Mouse (Mus musculus): ENCODE data around the gene Amigo1. TPM values are rescaled to one million over a fixed set of nuclear protein-coding genes. Genes with fewer than 3 reads are reported as not detected.
A peak's percentile ranks its signal among the peaks of the same experiment; 100 is the strongest.

Amigo1 gene
- polyA plus RNA-seq, 2 experiments, result 0.45 to 0.56 TPM

DNA sequence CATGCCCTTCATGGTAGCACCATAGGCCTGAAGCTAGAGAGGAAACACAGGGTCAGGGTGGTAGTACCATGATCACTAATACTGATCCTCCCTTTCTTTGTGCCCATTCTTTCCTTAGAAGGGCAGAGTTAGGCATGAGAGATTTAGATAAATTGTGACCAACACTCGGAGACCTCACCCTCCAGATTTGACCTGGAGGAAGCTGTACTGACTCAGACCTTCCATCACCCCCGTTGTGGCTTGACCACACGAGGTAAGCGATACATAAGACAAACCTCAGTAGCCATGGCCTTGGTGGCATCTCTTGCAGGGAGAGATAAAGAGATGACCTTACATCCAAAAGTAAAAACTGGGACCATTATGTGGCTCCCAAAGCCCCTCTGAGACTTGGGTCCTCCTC, 9.2 kb downstream of the Amigo1 start:
- no peak for TF ChIP-seq CTCF (IDR thresholded peaks at IDR 0.05; ENCODE audit: low read depth)
- TF ChIP-seq EP300 (IDR thresholded peaks at IDR 0.05; ENCODE audit: low read depth), result no peak
- Histone ChIP-seq H3K4me1 (replicated peaks; ENCODE audit: control insufficient read depth in 2 of 2, insufficient read depth in 2 of 2, low read length in 1 of 2) (peaks cover 6 to 15% of the 10 kb centered on the region in 2 experiments), H3K4me3 (ENCODE audit: insufficient read depth in 1 of 2, low read depth in 2 of 2, low read length in 2 of 2) (no peak overlapping the region), H3K4me2 (ENCODE audit: low read depth) (no peak overlapping the region), H3K27me3 (ENCODE audit: control insufficient read depth, insufficient read depth, low read length) (no peaks in the 10 kb centered on the region), H3K27ac (no peak overlapping the region), H3K36me3 (replicated peaks; ENCODE audit: control insufficient read depth, insufficient read depth, low read depth) (no peaks in the 10 kb centered on the region), H3K9ac (replicated peaks) (no peak overlapping the region), H3K9me3 (ENCODE audit: control insufficient read depth, low read length) (no peaks in the 10 kb centered on the region)
- no peak for DNase-seq (ENCODE audit: low read depth in 3 of 3, low spot score in 3 of 3)
- WGBS (ENCODE audit: insufficient replicate concordance), result 59% methylated on average over 4 of the region's 4 CpGs
- no peak for ATAC-seq (ENCODE audit: insufficient read depth)

DNA sequence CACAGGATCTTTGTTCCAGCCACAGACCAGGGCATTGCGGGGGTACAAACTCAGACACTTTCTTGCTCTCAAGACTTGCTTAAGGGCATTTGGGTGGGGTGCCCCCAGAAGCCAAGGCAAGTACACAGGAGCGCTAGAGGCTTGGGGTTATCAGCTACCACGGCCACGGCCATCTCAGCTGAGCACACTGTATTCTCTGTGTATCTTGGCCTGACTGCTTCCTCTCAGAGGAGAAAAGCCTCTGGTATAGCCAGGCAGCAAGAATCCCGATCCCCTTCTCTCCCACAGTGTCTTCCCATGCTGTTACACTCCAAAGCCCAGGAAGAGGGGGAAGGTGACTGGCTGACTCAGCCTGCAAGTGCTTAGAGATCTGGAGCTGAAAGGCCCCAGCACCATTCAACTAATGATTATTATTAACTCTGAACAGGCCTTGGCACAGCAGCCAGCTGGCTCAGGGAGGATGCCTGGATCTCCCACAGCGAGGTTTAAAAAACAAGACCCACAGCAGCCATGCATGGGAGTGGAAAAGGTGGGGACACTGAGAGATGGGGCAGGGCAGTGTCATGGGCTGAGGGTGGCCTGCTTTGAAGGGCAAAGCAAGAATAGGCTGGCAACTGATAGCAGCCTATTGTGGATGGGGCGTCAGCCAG, 9.9 kb downstream of the Amigo1 start:
- H3K27ac ChIP-seq, result no peak overlapping the region
- TF ChIP-seq CTCF (IDR thresholded peaks at IDR 0.05; ENCODE audit: low read depth), result no peak
- no peak for TF ChIP-seq EP300 (IDR thresholded peaks at IDR 0.05; ENCODE audit: low read depth)
- peaks cover 8 to 16% of the 10 kb centered on the region in 2 experiments for H3K4me1 ChIP-seq (replicated peaks; ENCODE audit: control insufficient read depth in 2 of 2, insufficient read depth in 2 of 2, low read length in 1 of 2)
- 41% methylated on average over 7 of the region's 7 CpGs for WGBS (ENCODE audit: insufficient replicate concordance)
- H3K27me3 ChIP-seq (ENCODE audit: control insufficient read depth, insufficient read depth, low read length), result no peaks in the 10 kb centered on the region
- ATAC-seq (ENCODE audit: insufficient read depth), result no peak
- no peak overlapping the region for H3K4me2 ChIP-seq (ENCODE audit: low read depth)
- H3K9ac ChIP-seq (replicated peaks), result no peak overlapping the region
- H3K9me3 ChIP-seq (ENCODE audit: control insufficient read depth, low read length), result no peaks in the 10 kb centered on the region
- no peak overlapping the region for H3K4me3 ChIP-seq (ENCODE audit: insufficient read depth in 1 of 2, low read depth in 2 of 2, low read length in 2 of 2)
- no peaks in the 10 kb centered on the region for H3K36me3 ChIP-seq (replicated peaks; ENCODE audit: control insufficient read depth, insufficient read depth, low read depth)
- DNase-seq (ENCODE audit: low read depth in 3 of 3, low spot score in 3 of 3), result no peak

DNA sequence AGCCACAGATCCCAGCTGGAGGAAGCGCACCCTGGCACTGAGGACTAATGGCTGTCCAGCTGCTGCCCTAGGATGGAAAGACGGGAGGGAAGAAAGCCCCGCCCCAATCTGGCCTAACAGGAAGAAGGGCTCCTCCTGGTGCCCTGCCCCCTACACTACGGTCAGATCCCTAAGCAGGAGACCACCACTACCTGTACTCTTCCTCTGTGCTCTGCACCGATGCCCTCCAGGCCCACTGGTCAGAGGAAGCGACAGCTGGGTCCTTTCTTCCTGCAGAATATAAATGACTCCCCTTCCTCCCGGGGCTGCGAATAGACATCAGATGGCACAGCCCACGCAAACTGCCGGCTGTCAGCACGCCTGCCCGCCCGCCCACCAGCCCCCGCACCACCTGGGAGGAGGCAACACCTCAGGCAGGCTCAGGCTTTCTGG, 10.9 kb downstream of the Amigo1 start:
- WGBS (ENCODE audit: insufficient replicate concordance), result 54% methylated on average over 14 of the region's 14 CpGs
- DNase-seq (ENCODE audit: low read depth in 3 of 3, low spot score in 3 of 3), result no peak
- no peaks in the 10 kb centered on the region for H3K9me3 ChIP-seq (ENCODE audit: control insufficient read depth, low read length)

DNA sequence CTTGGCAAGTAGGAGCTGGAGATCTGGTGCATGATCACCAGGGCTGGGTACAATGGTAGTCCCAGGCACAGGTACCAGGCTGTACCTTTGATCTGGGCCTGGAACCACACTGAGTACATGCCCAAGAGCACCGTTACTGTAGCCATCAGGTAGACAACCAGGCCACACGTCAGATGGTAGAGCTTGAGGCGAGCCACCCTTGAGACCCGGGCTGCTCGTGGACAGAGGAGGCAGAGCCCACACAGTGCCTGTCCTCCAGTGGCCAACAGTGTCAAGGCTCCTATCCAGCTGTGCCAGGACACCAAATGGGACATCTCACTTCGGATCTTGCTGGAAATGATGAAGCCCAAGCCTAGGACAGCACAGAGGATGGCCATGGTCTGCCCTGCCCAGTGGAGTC, 13.1 kb downstream of the Amigo1 start:
- H3K4me2 ChIP-seq (ENCODE audit: low read depth), result peak overlapping the region; percentile 76
- H3K9ac ChIP-seq (replicated peaks), result no peak overlapping the region
- WGBS (ENCODE audit: insufficient replicate concordance), result 82% methylated on average over 6 of the region's 6 CpGs
- H3K27me3 ChIP-seq (ENCODE audit: control insufficient read depth, insufficient read depth, low read length), result no peaks in the 10 kb centered on the region
- no peaks in the 10 kb centered on the region for H3K9me3 ChIP-seq (ENCODE audit: control insufficient read depth, low read length)
- no peaks in the 10 kb centered on the region for H3K36me3 ChIP-seq (replicated peaks; ENCODE audit: control insufficient read depth, insufficient read depth, low read depth)
- DNase-seq (ENCODE audit: low read depth in 3 of 3, low spot score in 3 of 3) (no peak), ATAC-seq (ENCODE audit: insufficient read depth) (no peak)
- peaks cover 11 to 16% of the 10 kb centered on the region in 2 experiments for H3K4me1 ChIP-seq (replicated peaks; ENCODE audit: control insufficient read depth in 2 of 2, insufficient read depth in 2 of 2, low read length in 1 of 2)
- H3K4me3 ChIP-seq (ENCODE audit: insufficient read depth in 1 of 2, low read depth in 2 of 2, low read length in 2 of 2), result no peak overlapping the region; a peak in 1 of 4 replicates
- no peak overlapping the region; the same call in 1 of the 2 replicates for H3K27ac ChIP-seq
- no peak for TF ChIP-seq CTCF (IDR thresholded peaks at IDR 0.05; ENCODE audit: low read depth)
- no peak for TF ChIP-seq EP300 (IDR thresholded peaks at IDR 0.05; ENCODE audit: low read depth)

More for the DNA sequence above, 10.9 kb downstream of the Amigo1 start:
- TF ChIP-seq CTCF (IDR thresholded peaks at IDR 0.05; ENCODE audit: low read depth) (no peak), EP300 (IDR thresholded peaks at IDR 0.05; ENCODE audit: low read depth) (no peak)
- H3K36me3 ChIP-seq (replicated peaks; ENCODE audit: control insufficient read depth, insufficient read depth, low read depth), result no peaks in the 10 kb centered on the region
- no peak overlapping the region for H3K4me2 ChIP-seq (ENCODE audit: low read depth)
- peaks cover 11 to 16% of the 10 kb centered on the region in 2 experiments for H3K4me1 ChIP-seq (replicated peaks; ENCODE audit: control insufficient read depth in 2 of 2, insufficient read depth in 2 of 2, low read length in 1 of 2)
- no peak overlapping the region for H3K27ac ChIP-seq
- no peak for ATAC-seq (ENCODE audit: insufficient read depth)
- no peak overlapping the region for H3K9ac ChIP-seq (replicated peaks)
- no peaks in the 10 kb centered on the region for H3K27me3 ChIP-seq (ENCODE audit: control insufficient read depth, insufficient read depth, low read length)
- H3K4me3 ChIP-seq (ENCODE audit: insufficient read depth in 1 of 2, low read depth in 2 of 2, low read length in 2 of 2), result no peak overlapping the region

DNA sequence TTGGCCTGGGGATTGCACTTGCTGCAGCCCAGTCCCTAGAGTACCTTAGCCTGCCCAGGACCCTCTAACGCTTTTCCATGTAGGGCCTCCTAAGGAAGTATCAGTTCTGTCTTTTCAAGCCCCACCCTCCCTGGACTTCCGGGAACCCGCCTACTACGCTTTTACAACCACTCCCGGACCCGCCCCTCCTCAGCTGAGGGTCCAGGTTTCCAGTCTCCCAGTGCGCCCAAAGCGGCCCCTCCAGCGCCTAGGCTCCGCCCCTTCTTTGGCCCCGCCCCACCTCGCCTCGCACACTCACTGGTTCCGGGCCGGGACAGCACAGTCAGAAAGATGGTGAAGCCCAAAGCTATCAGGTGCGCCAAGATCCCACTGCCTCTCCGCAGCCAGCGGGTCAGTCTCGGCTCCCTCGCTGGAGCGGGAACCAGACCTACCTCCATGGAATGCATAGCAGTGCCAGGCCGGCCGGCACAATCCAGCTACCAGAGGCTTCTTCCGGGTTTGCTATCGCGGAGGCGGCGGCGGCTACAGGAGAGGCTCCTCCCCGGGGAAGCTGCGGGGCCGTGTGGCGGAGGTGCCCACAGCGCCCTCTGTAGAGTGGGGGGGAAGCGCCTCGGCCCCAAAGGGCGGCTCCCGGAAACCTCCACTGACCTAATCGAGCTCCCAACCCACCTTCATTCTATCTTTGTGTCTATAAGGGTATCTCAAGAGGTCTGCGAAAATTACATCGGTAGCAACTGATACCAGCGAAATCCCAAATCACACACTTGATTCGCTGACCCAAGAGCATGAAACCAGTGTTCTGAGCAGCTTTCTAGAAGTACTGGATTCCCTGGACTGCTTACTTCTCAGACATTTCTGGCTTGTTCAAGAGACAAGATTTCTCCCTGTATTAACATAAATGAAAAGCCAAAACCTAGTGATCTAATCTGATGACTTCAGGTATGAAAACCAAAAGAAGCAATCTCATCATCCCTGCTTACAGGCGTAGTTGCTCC, 14.5 kb downstream of the Amigo1 start, which contains the start of gene Cyb561d1:
Cyb561d1 (minus strand) TSS at position 884 of the 995 bp plus-strand sequence.
- 2% methylated on average over 44 of the region's 44 CpGs for whole genome bisulfite sequencing (ENCODE audit: insufficient replicate concordance)
- ATAC-seq (ENCODE audit: insufficient read depth) (peak; percentile 95), DNase-seq (ENCODE audit: low read depth in 3 of 3, low spot score in 3 of 3) (peak; percentile 85 to 90 (median 85))
- peak within 1 kb of the TSS; percentile 85 for H3K27ac ChIP-seq
- peak within 1 kb of the TSS; percentile 76 for H3K4me2 ChIP-seq (ENCODE audit: low read depth)
- H3K4me1 ChIP-seq (replicated peaks; ENCODE audit: control insufficient read depth in 2 of 2, insufficient read depth in 2 of 2, low read length in 1 of 2), result peaks cover 11 to 15% of the 10 kb centered on the region in 2 experiments
- no peaks in the 10 kb centered on the region for H3K27me3 ChIP-seq (ENCODE audit: control insufficient read depth, insufficient read depth, low read length)
- TF ChIP-seq CTCF (IDR thresholded peaks at IDR 0.05; ENCODE audit: low read depth) (peak; percentile 88), EP300 (IDR thresholded peaks at IDR 0.05; ENCODE audit: low read depth) (no peak)
- H3K36me3 ChIP-seq (replicated peaks; ENCODE audit: control insufficient read depth, insufficient read depth, low read depth), result no peaks in the 10 kb centered on the region
- peak within 1 kb of the TSS; percentile 72 to 85 for H3K4me3 ChIP-seq (ENCODE audit: insufficient read depth in 1 of 2, low read depth in 2 of 2, low read length in 2 of 2)
- H3K9me3 ChIP-seq (ENCODE audit: control insufficient read depth, low read length), result no peaks in the 10 kb centered on the region
- peak within 1 kb of the TSS; percentile 77 for H3K9ac ChIP-seq (replicated peaks)
